Mouse (Mus musculus): ENCODE measurements around the gene Nxf1.
"Not testable (repeated sequence)": the region's sequence is repeated elsewhere in the genome, so short reads cannot be mapped to it uniquely, and the experiment has no call there.

The Nxf1 gene

GRCm38 (mm10) chr19:8724392-8724791 is 32.5 kb upstream of the Nxf1 start:
- no peak for DNase-seq (ENCODE audit: low spot score)

GRCm38 (mm10) chr19:8725081-8725613 is 31.7 kb upstream of the Nxf1 start:
- no peak for DNase-seq (ENCODE audit: low spot score)

- no peak for DNase-seq (ENCODE audit: low spot score)
Measured at GRCm38 (mm10) chr19:8726609-8727390, 30.1 kb upstream of the Nxf1 start.

GRCm38 (mm10) chr19:8727495-8728114 is 29.3 kb upstream of the Nxf1 start:
- no peak for DNase-seq (ENCODE audit: low spot score)

- DNase-seq (ENCODE audit: low spot score): not testable (repeated sequence)
Measured at GRCm38 (mm10) chr19:8728335-8729099, 28.4 kb upstream of the Nxf1 start.

- DNase-seq (ENCODE audit: low spot score): no peak
Measured at GRCm38 (mm10) chr19:8734334-8734733, 22.5 kb upstream of the Nxf1 start.

GRCm38 (mm10) chr19:8735389-8736159 is 21.3 kb upstream of the Nxf1 start, which contains the start of gene Wdr74:
Wdr74 (plus strand) TSS chr19:8735827.
- peak; percentile 91 for DNase-seq (ENCODE audit: low spot score)

GRCm38 (mm10) chr19:8736160-8736467 is 20.8 kb upstream of the Nxf1 start:
- DNase-seq (ENCODE audit: low spot score): no peak

GRCm38 (mm10) chr19:8738911-8739310 is 18.0 kb upstream of the Nxf1 start:
- no peak for DNase-seq (ENCODE audit: low spot score)

- DNase-seq (ENCODE audit: low spot score): no peak
Measured at GRCm38 (mm10) chr19:8739646-8740045, 17.2 kb upstream of the Nxf1 start.

- DNase-seq (ENCODE audit: low spot score): no peak
Measured at GRCm38 (mm10) chr19:8740603-8741002, 16.3 kb upstream of the Nxf1 start, which contains the start of gene 1700092M07Rik. 1700092M07Rik (plus strand) TSS chr19:8740718.

- peak; percentile 96 for DNase-seq (ENCODE audit: low spot score)
Measured at GRCm38 (mm10) chr19:8741243-8741869, 15.5 kb upstream of the Nxf1 start, which contains the start of gene Stx5a. Stx5a (plus strand) TSS chr19:8741413.

- no peak for DNase-seq (ENCODE audit: low spot score)
Measured at GRCm38 (mm10) chr19:8742176-8742575, 14.7 kb upstream of the Nxf1 start.

GRCm38 (mm10) chr19:8745382-8745781 is 11.5 kb upstream of the Nxf1 start:
- no peak for DNase-seq (ENCODE audit: low spot score)

- DNase-seq (ENCODE audit: low spot score): no peak
Measured at GRCm38 (mm10) chr19:8747368-8747767, 9.5 kb upstream of the Nxf1 start.

GRCm38 (mm10) chr19:8755652-8756051 is 1.2 kb upstream of the Nxf1 start:
- DNase-seq (ENCODE audit: low spot score): no peak

GRCm38 (mm10) chr19:8757471-8757998 is 662 bp downstream of the Nxf1 start:
- DNase-seq (ENCODE audit: low spot score): no peak

- DNase-seq (ENCODE audit: low spot score): no peak
Measured at GRCm38 (mm10) chr19:8758899-8759298, 2.0 kb downstream of the Nxf1 start.

- DNase-seq (ENCODE audit: low spot score): no peak
Measured at GRCm38 (mm10) chr19:8760757-8761156, 3.9 kb downstream of the Nxf1 start.

GRCm38 (mm10) chr19:8763276-8763675 is 6.4 kb downstream of the Nxf1 start:
- DNase-seq (ENCODE audit: low spot score): no peak

GRCm38 (mm10) chr19:8765562-8765961 is 8.7 kb downstream of the Nxf1 start:
- DNase-seq (ENCODE audit: low spot score): no peak

Data from urinary bladder, postnatal 14 days (tissue).